Mouse (Mus musculus) thymus, adult 2 months (tissue): ENCODE results near the gene Rgs4.

Experiments used
- CTCF ChIP-seq: fragments of 200-500 bp; IDR thresholded peaks from 2 replicates; pipeline ENCODE4 v1.5.1; 2012; ENCODE audit warnings: mild to moderate bottlenecking, control low read depth, low read length, moderate library complexity, borderline replicate concordance; ENCODE audit not compliant: control insufficient read depth, poor library complexity, insufficient read depth; ENCODE audit errors: extremely low read depth
- POLR2A ChIP-seq: fragments of 200-500 bp; IDR thresholded peaks from 2 replicates; pipeline ENCODE4 v1.6.1; 2012; ENCODE audit warnings: mild to moderate bottlenecking, low read length, control low read depth, moderate library complexity; ENCODE audit not compliant: control insufficient read depth, poor library complexity, insufficient read depth; ENCODE audit errors: extremely low read depth

GRCm38 (mm10) chr1:169730599-169731100 lies 16.8 kb downstream of the Rgs4 start:
- TF ChIP-seq CTCF: no peak
- TF ChIP-seq POLR2A: no peak
